ENCODE assay signal across 13 mouse cellular contexts in the genomic region with DNA sequence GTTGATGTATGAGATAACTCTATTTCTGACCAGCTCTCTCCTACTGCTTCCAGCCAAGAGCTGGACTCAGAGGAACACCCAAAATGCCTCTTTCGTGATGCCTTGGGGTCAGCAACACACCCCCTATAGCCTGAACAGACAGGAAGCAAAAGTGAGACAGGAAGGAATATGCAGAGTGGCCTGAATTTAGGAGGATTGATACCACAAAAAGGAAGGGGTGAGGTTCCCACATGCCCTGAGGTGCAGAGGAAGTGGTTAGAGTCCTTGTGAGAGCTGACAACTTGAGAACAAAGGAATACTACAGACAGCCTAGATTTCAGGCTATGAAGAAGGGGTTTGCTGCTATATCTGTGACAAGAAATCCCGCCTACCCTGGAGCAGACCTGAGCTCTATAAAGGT.
A peak's percentile ranks its signal among the peaks of the same experiment; 100 is the strongest.
DNase-seq lines count a peak whose midpoint lies in the region; ATAC-seq lines count a peak whose summit lies in the region.
"Had no signal": no experiment of that assay in that cellular context is flagged by ENCODE, and none has a peak within 500 bp of the region (broad histone marks: within the 10 kb centered on the region; RNA-seq: fewer than 3 reads in every experiment).

No protein-coding gene starts in this region.

- DNase-seq in lung, postnatal 36 days: peak; percentile 4
- DNase-seq in lung, postnatal 4 days: no peak
- peak; percentile 21 to 45 for DNase-seq in thymus, postnatal 36 days
- no peak for DNase-seq in Muller cell, postnatal 12 days (ENCODE audit: inconsistent ontology term)
- no peak for DNase-seq in c-Kit-positive CD71-positive TER-119-positive erythroid progenitor cells, embryonic 14.5 days (ENCODE audit: low spot score)
- DNase-seq in cerebellum, adult 9-10 months: no peak
- DNase-seq: gastrocnemius, postnatal 25 days; heart, postnatal 14 days; kidney, adult 11 months; right cerebral cortex, postnatal 25 days had no signal

- ATAC-seq in hematopoietic stem cell, adult 5-6 weeks (replicated peaks in 1 of 2; ENCODE audit: insufficient read depth in 1 of 2, low FRiP score in 2 of 2, low TSS enrichment in 1 of 2, low read depth in 1 of 2, poor library complexity in 2 of 2, severe bottlenecking in 2 of 2): peak; percentile 86 to 95
- ATAC-seq in neutrophil, adult 5-6 weeks (ENCODE audit: extremely low read depth, insufficient number of reproducible peaks, low FRiP score, poor library complexity, severe bottlenecking): 0 out of 2 replicates have a peak, but pooled peaks have one; percentile 33
- ATAC-seq: lung, postnatal 0 days had no signal

Comparison
In these comparisons a context has a peak if more than half of its experiments do, and no peak if none do; other contexts are left out.
1. DNase-seq: peak in lung, postnatal 36 days (single experiment) and thymus, postnatal 36 days (2 of 2); none in lung, postnatal 4 days (0 of 2), Muller cell, postnatal 12 days (single experiment), c-Kit-positive CD71-positive TER-119-positive erythroid progenitor cells, embryonic 14.5 days (single experiment) and cerebellum, adult 9-10 months (single experiment).